Mouse (Mus musculus) kidney, adult 18-20 months (tissue): ENCODE results near the gene Art2b.
"Not testable (repeated sequence)": the region's sequence is repeated elsewhere in the genome, so short reads cannot be mapped to it uniquely, and the experiment has no call there.

ENCODE experiments used
- DNase-seq: peaks from one replicate; pipeline ENCODE4 v3.0.0; 2021

Art2b gene

DNA sequence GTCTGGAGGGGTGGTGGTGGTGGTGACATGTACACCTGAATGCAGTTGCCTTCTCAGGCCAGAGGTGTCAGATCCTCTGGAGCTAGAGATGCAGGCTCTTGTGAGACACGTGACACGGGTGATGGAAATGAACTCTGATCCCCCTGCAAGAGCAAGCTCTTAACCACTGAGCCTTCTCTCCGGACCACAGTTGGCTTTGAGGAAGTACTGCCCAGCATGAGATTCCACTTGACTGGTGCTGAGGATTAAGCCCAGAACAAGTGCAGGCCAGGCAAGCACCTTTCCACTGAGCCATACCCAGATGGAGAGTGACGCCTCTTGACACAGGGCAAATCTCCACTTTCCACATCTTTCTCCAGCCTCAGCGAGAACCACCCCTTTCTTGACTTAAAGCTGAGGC lies 26.0 kb downstream of the Art2b start:
- not testable (repeated sequence) for DNase-seq

DNA sequence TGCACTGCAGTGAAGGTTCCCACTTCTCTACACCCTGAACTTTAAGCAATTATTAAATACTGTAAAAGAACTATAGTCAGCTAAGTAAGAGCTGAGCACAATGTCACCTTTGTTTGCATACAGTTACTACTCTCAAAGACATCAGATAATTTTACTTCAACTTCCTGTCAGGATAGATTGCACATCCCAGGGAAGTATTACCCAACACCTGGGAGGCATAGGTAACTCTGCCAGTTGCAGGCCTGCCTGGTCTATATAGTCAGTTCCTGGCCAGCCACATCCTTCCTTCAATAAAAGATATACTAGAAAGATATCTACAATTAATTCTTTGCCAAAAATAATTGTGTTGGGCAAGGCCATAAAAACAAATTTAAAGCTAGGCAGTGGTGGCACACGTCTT lies 28.0 kb downstream of the Art2b start:
- DNase-seq, result no peak

DNA sequence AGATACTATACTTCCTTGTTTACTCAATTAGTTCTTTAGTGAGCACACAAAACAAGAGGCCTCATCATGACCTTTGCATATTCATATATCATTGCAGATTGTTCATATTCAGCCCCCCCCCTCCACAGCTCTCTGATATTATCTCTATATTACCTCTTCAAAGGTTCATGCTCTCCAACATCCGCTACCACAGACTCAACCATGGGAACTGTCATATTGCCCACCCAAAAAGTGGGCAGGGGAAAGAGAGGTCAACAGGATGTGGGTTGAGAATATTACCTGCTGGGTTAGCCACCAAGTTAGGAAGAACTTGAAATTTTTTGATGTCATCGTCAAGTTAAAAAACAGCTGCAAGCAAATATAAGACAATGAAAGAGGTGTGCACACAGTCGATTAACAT lies 29.9 kb downstream of the Art2b start:
- DNase-seq, result not testable (repeated sequence)

DNA sequence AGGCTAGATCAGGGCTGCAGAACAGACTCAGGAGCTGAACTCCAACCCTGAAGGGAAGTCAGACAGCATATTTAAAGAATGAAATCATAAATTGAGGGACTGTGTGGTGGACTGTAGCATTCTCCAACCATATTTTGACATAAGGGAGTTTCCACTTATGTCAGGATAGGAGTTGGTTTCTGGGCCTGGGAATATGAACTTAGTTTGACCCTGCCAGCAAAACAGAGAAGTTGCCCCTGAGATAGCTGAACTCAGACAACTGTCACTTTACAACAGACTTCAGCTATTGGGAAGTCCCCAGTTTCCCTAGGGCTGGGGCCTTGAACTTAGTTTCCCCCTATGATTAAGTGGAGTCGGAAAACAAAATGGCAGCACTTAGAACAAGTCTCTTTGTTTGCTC lies 33.9 kb downstream of the Art2b start:
- DNase-seq, result no peak

DNA sequence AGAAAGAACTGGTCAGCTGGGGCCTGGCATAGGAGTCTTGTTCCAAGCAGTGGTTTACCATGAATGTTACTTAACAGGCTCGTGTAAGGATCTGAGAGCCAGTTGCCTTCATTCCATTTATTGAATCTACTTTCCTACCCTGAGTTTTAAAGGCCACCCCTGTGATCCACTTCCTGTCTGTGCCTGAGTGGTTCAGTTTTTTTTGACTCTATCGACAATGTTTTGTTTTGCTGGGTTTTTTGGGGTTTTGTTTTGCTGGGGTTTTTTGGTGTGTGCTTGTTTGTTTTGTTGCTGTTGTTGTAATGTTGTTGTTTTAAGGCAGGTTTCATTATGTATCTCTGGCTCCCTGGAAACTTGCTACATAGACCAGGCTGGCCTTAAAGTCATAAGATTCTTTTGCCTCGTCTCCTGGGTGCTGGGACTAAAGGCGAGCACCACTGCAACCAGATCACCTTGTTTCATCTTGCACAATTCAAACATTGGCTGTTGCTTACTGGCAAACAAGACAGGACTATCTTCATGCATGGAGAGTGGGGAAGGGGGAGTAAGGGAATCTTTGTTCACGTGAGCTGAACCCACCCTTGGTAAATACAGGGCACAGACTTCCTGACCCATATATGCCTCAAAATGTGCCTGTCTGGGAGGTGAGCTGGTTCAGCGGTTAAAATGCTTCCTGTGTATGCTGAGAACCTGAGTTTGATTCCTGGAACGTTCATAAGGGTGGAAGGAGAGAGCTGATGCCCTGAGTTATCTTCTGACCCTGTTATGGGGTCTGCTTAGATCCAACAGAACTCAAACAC lies 34.5 kb downstream of the Art2b start:
- no peak for DNase-seq

DNA sequence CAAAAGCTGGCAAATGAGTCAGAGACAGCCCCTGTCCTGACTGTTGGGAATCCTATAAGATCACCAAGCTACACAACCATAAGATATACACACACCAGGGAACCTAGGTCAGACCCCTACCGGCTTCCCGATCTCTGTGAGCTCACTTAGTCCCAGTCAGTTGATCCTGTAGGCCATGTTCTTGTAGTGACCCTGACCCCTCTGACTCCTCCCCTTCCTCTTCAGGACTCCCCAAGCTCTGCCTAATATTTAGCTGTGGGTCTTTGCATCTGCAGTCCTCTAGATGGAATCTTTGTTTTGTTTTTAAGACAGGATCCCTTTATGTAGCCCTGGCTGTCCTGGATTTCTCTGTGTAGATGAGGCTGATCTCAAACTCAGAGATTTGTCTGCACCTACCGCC lies 36.1 kb downstream of the Art2b start:
- DNase-seq, result no peak

DNA sequence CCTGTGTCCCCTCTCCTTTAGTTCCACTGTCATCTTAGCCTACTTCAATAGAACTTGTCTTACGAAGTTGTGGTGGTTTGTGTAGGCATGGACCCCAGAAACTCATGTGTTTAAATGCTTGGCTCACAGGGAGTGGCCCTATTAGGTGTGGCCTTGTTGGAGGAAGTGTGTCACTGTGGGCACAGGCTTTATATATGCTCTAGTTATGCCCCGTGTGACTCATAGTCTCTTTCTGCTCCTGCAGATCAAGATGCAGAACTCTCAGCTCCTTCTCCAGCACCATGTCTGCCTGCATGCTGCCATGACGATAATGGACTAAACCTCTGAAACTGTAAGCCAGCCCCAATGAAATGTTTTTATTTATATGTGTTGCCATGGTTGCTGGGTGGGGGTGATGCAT lies 37.7 kb downstream of the Art2b start:
- no peak for DNase-seq

DNA sequence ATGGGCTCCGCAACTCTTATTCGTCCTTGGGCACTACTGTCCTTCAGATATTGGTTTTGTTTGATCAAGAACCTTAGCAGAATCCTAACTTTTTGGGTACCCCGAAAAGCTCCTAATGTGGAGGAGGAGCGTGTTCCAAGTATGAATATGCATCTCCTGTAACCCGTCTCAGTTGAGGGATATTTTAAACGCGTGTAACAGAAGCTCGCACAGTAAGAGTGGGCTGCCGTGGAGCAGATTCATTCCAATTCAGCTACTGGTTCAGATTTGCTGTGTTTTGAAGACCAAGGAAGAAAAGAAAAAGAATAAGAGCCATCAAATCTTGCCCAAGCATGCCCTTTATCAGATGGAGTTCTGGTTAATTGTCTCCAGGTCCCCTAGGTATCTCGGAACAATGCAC lies 43.7 kb downstream of the Art2b start:
- no peak for DNase-seq

DNA sequence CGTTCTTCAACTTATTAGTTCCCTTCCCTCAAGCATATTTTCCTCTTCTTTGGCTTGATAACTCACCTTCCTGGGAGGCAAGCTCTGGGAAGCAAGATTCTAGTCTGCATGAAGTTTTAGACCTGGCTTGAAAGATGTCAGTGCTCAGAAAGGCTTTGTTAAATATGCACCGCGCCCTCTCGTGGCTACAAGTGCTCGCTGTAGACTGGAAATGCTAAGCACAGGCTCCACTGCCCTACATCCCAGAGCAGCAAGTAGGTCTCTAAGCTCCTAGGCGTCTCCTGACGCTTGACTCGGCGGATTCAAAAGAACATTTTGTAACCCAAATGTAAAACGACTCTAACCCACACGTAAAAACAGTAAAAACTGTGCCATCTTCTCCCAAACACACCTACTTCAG lies 44.3 kb downstream of the Art2b start:
- peak; percentile 77 for DNase-seq

DNA sequence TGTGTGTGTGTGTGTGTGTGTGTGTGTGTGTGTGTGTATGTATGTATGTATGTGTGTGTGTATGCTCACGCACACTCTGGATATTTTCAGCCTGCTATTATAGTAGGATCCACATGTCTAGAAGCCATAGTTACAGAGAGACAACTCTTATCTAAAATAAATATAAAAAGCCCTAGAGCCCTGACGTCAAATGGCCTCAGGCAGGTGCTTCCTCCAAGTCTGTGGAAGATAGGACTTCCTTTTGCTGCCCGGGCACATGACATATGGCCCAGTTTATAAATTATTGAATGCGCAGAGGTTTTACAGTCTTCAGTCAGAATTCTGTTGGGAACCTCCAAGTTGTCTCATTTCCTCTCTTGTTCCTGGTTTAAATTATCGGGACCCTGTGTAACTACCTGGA lies 44.7 kb downstream of the Art2b start:
- DNase-seq, result no peak

DNA sequence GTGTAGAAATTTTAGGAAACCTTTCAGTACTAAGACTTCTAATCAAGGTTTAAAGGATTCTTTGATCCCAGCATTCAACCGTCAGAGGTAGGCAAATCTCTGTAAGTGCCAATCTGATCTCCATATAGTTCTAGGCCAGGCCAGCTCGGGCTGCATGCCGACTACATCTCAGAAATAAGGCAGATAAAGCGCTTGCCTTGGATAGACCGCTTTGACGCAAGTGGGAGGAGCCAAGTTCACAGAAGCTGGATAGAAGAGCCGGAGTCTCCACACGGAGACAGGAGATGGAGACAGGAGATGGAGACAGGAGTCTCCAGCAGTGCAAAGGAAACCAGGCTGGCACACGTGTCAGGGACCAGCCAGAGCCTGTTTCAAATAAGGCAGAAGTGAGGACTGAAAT lies 45.6 kb downstream of the Art2b start:
- DNase-seq, result no peak

DNA sequence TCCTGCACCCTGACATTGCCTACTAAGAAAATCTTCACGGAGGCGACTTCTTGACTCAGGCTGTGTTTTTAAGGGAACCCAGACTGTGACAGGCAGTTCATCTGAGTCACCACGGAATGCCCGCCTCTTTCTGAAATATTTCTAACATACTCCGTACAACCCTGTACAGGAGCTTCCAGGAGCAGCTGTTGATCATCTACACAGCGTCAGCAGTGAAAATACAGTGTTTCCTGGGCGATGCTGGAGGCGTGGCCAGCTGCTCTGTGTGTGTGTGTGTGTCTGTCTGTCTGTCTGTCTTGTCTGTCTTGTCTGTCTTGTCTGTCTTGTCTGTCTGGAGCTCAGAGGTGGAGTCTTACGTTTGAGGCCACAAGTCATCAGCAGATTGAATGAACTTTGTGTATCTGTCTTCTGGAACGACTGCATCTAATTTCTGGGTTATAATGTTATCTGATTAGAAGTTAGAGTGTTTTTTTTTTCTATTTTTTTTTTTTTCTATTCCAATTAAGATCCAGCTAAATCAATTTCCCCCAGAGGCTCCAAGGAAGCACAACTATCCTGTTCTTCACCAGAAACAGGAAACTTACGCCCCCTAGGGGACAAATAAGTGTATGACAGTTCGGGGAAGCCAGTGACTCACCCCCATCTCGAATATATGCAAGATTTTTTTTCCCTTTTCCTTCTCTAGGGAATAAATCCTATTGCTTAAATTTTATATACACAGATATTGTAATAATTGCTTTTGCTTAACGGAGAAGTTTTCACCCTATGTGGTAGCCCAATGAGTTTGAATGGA lies 47.1 kb downstream of the Art2b start:
- DNase-seq, result no peak

DNA sequence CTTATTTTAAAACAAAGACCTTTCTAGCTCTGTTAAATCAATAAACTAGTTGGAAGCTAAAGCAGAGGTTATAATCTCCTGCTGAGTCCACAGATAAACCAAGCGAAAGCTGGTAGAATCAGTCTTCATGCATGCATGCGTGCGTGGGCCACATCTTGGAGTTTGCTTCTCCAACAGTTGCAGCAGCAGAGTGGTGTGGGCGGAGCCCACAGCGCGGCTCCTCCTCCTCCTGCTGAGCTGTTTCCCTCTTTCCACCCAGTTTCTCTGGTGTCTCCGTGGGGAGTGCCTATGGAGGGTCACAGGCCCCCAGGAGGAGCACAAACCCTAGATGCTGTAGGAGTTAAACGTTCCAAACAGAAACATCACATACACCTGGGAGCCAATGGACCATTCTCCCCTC lies 47.9 kb downstream of the Art2b start:
- no peak for DNase-seq

DNA sequence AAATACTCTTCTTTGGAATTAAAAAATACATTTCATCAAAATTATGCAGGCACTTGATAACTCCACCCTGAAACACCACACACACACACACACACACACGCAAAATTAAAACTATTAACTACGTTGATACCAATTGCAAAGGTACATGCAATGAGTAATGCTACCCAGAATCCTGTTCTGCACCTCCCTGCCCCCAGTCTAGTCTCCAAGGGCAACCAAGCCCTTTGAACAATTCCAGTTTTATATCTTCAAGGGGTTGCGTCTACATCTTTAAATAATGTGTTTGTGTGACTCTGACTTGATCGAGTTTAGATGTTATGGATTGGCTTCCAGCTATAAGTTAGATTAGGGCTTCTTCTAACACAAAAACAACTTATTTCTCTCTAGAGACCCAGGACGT lies 49.9 kb downstream of the Art2b start:
- no peak for DNase-seq

DNA sequence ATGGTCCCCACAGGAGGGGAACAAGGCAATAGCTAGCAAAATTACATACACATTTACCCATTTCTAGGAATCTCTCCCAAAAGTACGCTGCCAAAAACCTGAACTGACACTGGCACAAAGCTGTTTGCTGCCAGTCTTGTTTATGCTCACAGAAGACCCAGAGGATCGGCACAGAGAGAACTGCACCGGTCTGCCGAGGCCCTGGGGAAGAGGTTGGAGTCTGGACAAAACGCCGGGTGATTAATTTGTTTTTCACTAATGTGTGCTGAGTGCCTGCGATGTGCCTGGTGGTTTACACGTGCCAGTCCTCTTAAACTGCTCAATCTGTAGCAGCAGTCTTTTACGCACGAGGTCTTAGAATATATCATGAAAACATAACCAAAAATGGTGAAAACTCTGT lies 50.3 kb downstream of the Art2b start:
- DNase-seq, result no peak

DNA sequence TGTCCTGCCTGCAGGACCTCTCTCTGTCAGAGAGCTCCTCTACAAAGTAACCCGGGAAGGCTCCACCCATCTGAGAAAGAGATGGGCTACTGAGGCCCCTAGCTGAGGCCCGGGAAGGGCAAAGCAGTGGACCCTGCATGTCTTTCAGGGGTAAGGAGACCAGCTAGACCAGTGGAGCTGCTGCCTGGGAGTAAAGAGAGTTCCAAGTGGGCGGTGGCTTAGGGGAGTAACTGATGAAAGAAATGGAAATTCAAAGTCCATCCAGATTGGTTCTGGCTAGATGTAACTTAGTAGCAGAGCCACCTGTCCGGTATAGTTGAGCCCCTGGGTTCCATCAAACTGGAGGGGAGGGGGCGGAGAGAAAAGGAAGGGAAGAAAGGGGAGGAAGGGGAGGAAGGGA lies 51.0 kb downstream of the Art2b start:
- DNase-seq, result no peak
